Comparison of ENCODE assay signal across 11 mouse cellular contexts in the genomic region with DNA sequence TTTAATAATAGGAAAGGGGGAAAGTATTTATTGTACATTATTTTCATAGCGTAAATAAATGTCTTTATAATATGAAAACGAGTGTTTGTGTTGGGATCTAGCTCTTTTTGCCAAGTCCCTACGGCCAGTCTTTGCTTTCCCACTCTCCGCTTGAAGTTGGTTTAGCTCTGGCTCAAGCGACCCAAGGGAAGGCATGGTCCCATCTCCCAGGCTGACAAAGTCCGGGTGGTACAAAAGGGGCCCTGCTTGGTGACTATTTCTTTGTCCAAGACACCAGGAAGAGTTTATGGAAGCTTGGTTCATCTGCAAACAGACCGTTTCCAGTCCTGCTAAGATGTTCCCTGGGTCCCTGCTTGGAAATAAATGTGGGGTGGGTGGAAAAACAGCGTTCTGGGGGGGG. TPM values are rescaled to one million over a fixed set of nuclear protein-coding genes. Genes with fewer than 3 reads are reported as not detected.
A peak's percentile ranks its signal among the peaks of the same experiment; 100 is the strongest.
DNase-seq lines count a peak whose midpoint lies in the region; ATAC-seq lines count a peak whose summit lies in the region.
"Had no signal": no experiment of that assay in that cellular context is flagged by ENCODE, and none has a peak within 500 bp of the region (broad histone marks: within the 10 kb centered on the region; RNA-seq: fewer than 3 reads in every experiment).

No protein-coding gene starts in this region.

- no peak overlapping the region for H3K27ac ChIP-seq in forebrain, embryonic 12.5 days
- no peak overlapping the region for H3K27ac ChIP-seq in forebrain, embryonic 15.5 days (replicated peaks)
- H3K27ac ChIP-seq in neural tube, embryonic 11.5 days (ENCODE audit: low read depth, low read length), result peak overlapping the region; percentile 95
- H3K27ac ChIP-seq in stomach, embryonic 16.5 days (ENCODE audit: low read length), result peak overlapping the region; percentile 84

- no peak overlapping the region for H3K9ac ChIP-seq in forebrain, embryonic 12.5 days
- H3K9ac ChIP-seq in forebrain, embryonic 15.5 days (replicated peaks), result no peak overlapping the region
- H3K9ac ChIP-seq in neural tube, embryonic 11.5 days (ENCODE audit: low read length), result peak overlapping the region; percentile 100
- peak overlapping the region; percentile 82 for H3K9ac ChIP-seq in stomach, embryonic 16.5 days (ENCODE audit: low read length)

- no peaks in the 10 kb centered on the region for H3K9me3 ChIP-seq in forebrain, embryonic 12.5 days
- no peaks in the 10 kb centered on the region for H3K9me3 ChIP-seq in forebrain, embryonic 15.5 days
- H3K9me3 ChIP-seq in neural tube, embryonic 11.5 days (ENCODE audit: control insufficient read depth, low read length), result no peaks in the 10 kb centered on the region
- no peaks in the 10 kb centered on the region for H3K9me3 ChIP-seq in stomach, embryonic 16.5 days (replicated peaks; ENCODE audit: control insufficient read depth, low read length)

- H3K36me3 ChIP-seq in forebrain, embryonic 12.5 days (replicated peaks), result no peaks in the 10 kb centered on the region
- H3K36me3 ChIP-seq in forebrain, embryonic 15.5 days, result no peaks in the 10 kb centered on the region
- peaks cover 3% of the 10 kb centered on the region for H3K36me3 ChIP-seq in neural tube, embryonic 11.5 days (ENCODE audit: control insufficient read depth, insufficient read depth, low read length)
- no peaks in the 10 kb centered on the region for H3K36me3 ChIP-seq in stomach, embryonic 16.5 days (ENCODE audit: control insufficient read depth, insufficient read depth, low read length)

- ATAC-seq in forebrain, embryonic 12.5 days (ENCODE audit: low FRiP score), result no peak
- no peak for ATAC-seq in forebrain, embryonic 15.5 days (replicated peaks)
- ATAC-seq in neural tube, embryonic 11.5 days (ENCODE audit: insufficient read depth, low FRiP score, low TSS enrichment), result no peak
- ATAC-seq in stomach, embryonic 16.5 days (ENCODE audit: insufficient read depth, low FRiP score), result no peak

- peaks cover 93% of the 10 kb centered on the region for H3K27me3 ChIP-seq in forebrain, embryonic 12.5 days
- peaks cover 92% of the 10 kb centered on the region for H3K27me3 ChIP-seq in forebrain, embryonic 15.5 days
- no peaks in the 10 kb centered on the region for H3K27me3 ChIP-seq in neural tube, embryonic 11.5 days (ENCODE audit: control insufficient read depth, insufficient read depth, low read length)
- H3K27me3 ChIP-seq in stomach, embryonic 16.5 days (ENCODE audit: control insufficient read depth, insufficient read depth, low read length), result peaks cover 6% of the 10 kb centered on the region

- H3K4me3 ChIP-seq in forebrain, embryonic 12.5 days (replicated peaks), result no peak overlapping the region
- H3K4me3 ChIP-seq in forebrain, embryonic 15.5 days, result no peak overlapping the region
- H3K4me3 ChIP-seq in neural tube, embryonic 11.5 days (ENCODE audit: low read depth, low read length), result peak overlapping the region; percentile 99
- peak overlapping the region; percentile 51 for H3K4me3 ChIP-seq in stomach, embryonic 16.5 days (replicated peaks; ENCODE audit: low read length)

- peak overlapping the region; percentile 40; the same call in 1 of the 2 replicates for H3K4me2 ChIP-seq in forebrain, embryonic 12.5 days
- no peak overlapping the region for H3K4me2 ChIP-seq in forebrain, embryonic 15.5 days (replicated peaks)
- peak overlapping the region; percentile 95 for H3K4me2 ChIP-seq in neural tube, embryonic 11.5 days (ENCODE audit: low read depth)
- H3K4me2 ChIP-seq in stomach, embryonic 16.5 days (ENCODE audit: low read depth, low read length), result peak overlapping the region; percentile 79

- H3K4me1 ChIP-seq in forebrain, embryonic 12.5 days, result peaks cover 10% of the 10 kb centered on the region; the same call in 1 of the 2 replicates
- peaks cover 9% of the 10 kb centered on the region; the same call in 1 of the 2 replicates for H3K4me1 ChIP-seq in forebrain, embryonic 15.5 days
- H3K4me1 ChIP-seq in neural tube, embryonic 11.5 days (ENCODE audit: control insufficient read depth, insufficient read depth, low read length), result peaks cover 21% of the 10 kb centered on the region
- peaks cover 24% of the 10 kb centered on the region for H3K4me1 ChIP-seq in stomach, embryonic 16.5 days (ENCODE audit: control insufficient read depth, insufficient read depth, low read length)

- peak; percentile 62 for DNase-seq in neural tube, embryonic 11.5 days (ENCODE audit: low spot score)
- DNase-seq in neural tube, embryonic 10.5 days (ENCODE audit: extremely low spot score, low spot score), result no peak
- peak; percentile 51 for DNase-seq in kidney, postnatal 14 days
- DNase-seq in spleen, postnatal 4 days (ENCODE audit: low spot score in 2 of 2), result no peak
- DNase-seq in cerebellum, adult 8-10 months, result no peak
- DNase-seq: cerebellum, adult 11 months; layer of hippocampus, adult 9-11 months; right cerebral cortex, postnatal 25 days had no signal

- WGBS in forebrain, embryonic 12.5 days, result 2% methylated on average over 8 of the region's 8 CpGs
- WGBS in forebrain, embryonic 15.5 days, result 4% methylated on average over 8 of the region's 8 CpGs
- WGBS in neural tube, embryonic 11.5 days, result 2% methylated on average over 8 of the region's 8 CpGs
- WGBS in stomach, embryonic 16.5 days, result 18% methylated on average over 8 of the region's 8 CpGs

RNA-seq across cellular contexts. Expression of a gene that starts 3.6 kb away (rescaled TPM):
- 0.06 and 0.15 TPM in 2 replicates for polyA plus RNA-seq in forebrain, embryonic 12.5 days (2016; fragmentation: Nextera tagmentation; extraction: Ambion mirVana)
- not detected in 2 replicates for polyA plus RNA-seq in forebrain, embryonic 15.5 days (2015; fragmentation: Nextera tagmentation; extraction: Ambion mirVana)
- polyA plus RNA-seq in neural tube, embryonic 11.5 days (2014; fragmentation: Nextera tagmentation; extraction: Ambion mirVana), result 88.2 and 89.0 TPM in 2 replicates
- polyA plus RNA-seq in stomach, embryonic 16.5 days (2015; fragmentation: Nextera tagmentation; extraction: Ambion mirVana), result 9.1 and 11.5 TPM in 2 replicates

RNA-seq across cellular contexts. Expression of a gene that starts 11.6 kb away (rescaled TPM):
- not detected in 2 replicates for polyA plus RNA-seq in forebrain, embryonic 12.5 days (2016; fragmentation: Nextera tagmentation; extraction: Ambion mirVana)
- polyA plus RNA-seq in forebrain, embryonic 15.5 days (2015; fragmentation: Nextera tagmentation; extraction: Ambion mirVana), result not detected in 2 replicates
- polyA plus RNA-seq in neural tube, embryonic 11.5 days (2014; fragmentation: Nextera tagmentation; extraction: Ambion mirVana), result 15.7 and 17.2 TPM in 2 replicates
- polyA plus RNA-seq in stomach, embryonic 16.5 days (2015; fragmentation: Nextera tagmentation; extraction: Ambion mirVana), result 0.24 TPM in 1 of 2 replicates, not detected in the other

RNA-seq across cellular contexts. Expression of a gene that starts 30.8 kb away (rescaled TPM):
- not detected in 2 replicates for polyA plus RNA-seq in forebrain, embryonic 12.5 days (2016; fragmentation: Nextera tagmentation; extraction: Ambion mirVana)
- not detected in 2 replicates for polyA plus RNA-seq in forebrain, embryonic 15.5 days (2015; fragmentation: Nextera tagmentation; extraction: Ambion mirVana)
- 10.3 and 14.2 TPM in 2 replicates for polyA plus RNA-seq in neural tube, embryonic 11.5 days (2014; fragmentation: Nextera tagmentation; extraction: Ambion mirVana)
- polyA plus RNA-seq in stomach, embryonic 16.5 days (2015; fragmentation: Nextera tagmentation; extraction: Ambion mirVana), result 0.99 and 1.5 TPM in 2 replicates

RNA-seq across cellular contexts. Expression of a gene that starts 35.9 kb away (rescaled TPM):
- not detected in 2 replicates for polyA plus RNA-seq in forebrain, embryonic 12.5 days (2016; fragmentation: Nextera tagmentation; extraction: Ambion mirVana)
- polyA plus RNA-seq in forebrain, embryonic 15.5 days (2015; fragmentation: Nextera tagmentation; extraction: Ambion mirVana), result not detected in 2 replicates
- 3.1 and 3.8 TPM in 2 replicates for polyA plus RNA-seq in neural tube, embryonic 11.5 days (2014; fragmentation: Nextera tagmentation; extraction: Ambion mirVana)
- 2.2 and 2.7 TPM in 2 replicates for polyA plus RNA-seq in stomach, embryonic 16.5 days (2015; fragmentation: Nextera tagmentation; extraction: Ambion mirVana)

RNA-seq across cellular contexts. Expression of a gene that starts 50.8 kb away (rescaled TPM):
- not detected in 2 replicates for polyA plus RNA-seq in forebrain, embryonic 12.5 days (2016; fragmentation: Nextera tagmentation; extraction: Ambion mirVana)
- polyA plus RNA-seq in forebrain, embryonic 15.5 days (2015; fragmentation: Nextera tagmentation; extraction: Ambion mirVana), result not detected in 2 replicates
- polyA plus RNA-seq in neural tube, embryonic 11.5 days (2014; fragmentation: Nextera tagmentation; extraction: Ambion mirVana), result 49.0 and 49.1 TPM in 2 replicates
- 13.8 TPM in 2 replicates for polyA plus RNA-seq in stomach, embryonic 16.5 days (2015; fragmentation: Nextera tagmentation; extraction: Ambion mirVana)

Comparison
In these comparisons a context has a peak if more than half of its experiments do, and no peak if none do; other contexts are left out.
1. DNase-seq: peak in neural tube, embryonic 11.5 days (single experiment) and kidney, postnatal 14 days (single experiment); none in neural tube, embryonic 10.5 days (single experiment), spleen, postnatal 4 days (0 of 2) and cerebellum, adult 8-10 months (single experiment).
2. H3K27ac ChIP-seq: peak in neural tube, embryonic 11.5 days (single experiment) and stomach, embryonic 16.5 days (single experiment); none in forebrain, embryonic 12.5 days (single experiment) and forebrain, embryonic 15.5 days (single experiment).
3. H3K4me3 ChIP-seq: peak in neural tube, embryonic 11.5 days (single experiment) and stomach, embryonic 16.5 days (single experiment); none in forebrain, embryonic 12.5 days (single experiment) and forebrain, embryonic 15.5 days (single experiment).
4. H3K9ac ChIP-seq: peak in neural tube, embryonic 11.5 days (single experiment) and stomach, embryonic 16.5 days (single experiment); none in forebrain, embryonic 12.5 days (single experiment) and forebrain, embryonic 15.5 days (single experiment).
5. RNA of a gene that starts 11.6 kb away (polyA plus RNA-seq): 15.7 to 17.2 TPM in neural tube, embryonic 11.5 days; not detected in forebrain, embryonic 12.5 days, 0.24 TPM in stomach, embryonic 16.5 days and not detected in forebrain, embryonic 15.5 days; every median in the first group is over 10 times any median in the second.